In genomic region chr19:41007733-41008132, GRCm38 (mm10) we compare ENCODE assay signal across 26 mouse cellular contexts. TPM values are rescaled to one million over a fixed set of nuclear protein-coding genes. Genes with fewer than 3 reads are reported as not detected.
"Had no signal": no experiment of that assay in that cellular context is flagged by ENCODE, and none has a peak within 500 bp of the region (broad histone marks: within the 10 kb centered on the region; RNA-seq: fewer than 3 reads in every experiment).

No protein-coding gene starts in this region.

- H3K4me2 ChIP-seq: liver, embryonic 13.5 days; midbrain, embryonic 13.5 days; neural tube, embryonic 13.5 days had no signal

- H3K36me3 ChIP-seq: liver, embryonic 13.5 days; midbrain, embryonic 10.5 days; midbrain, embryonic 13.5 days; neural tube, embryonic 13.5 days had no signal

- H3K27me3 ChIP-seq: midbrain, embryonic 13.5 days had no signal

- H3K4me3 ChIP-seq: left cerebral cortex, adult 2 months; liver, embryonic 13.5 days; midbrain, embryonic 10.5 days; midbrain, embryonic 13.5 days; myocyte; neural tube, embryonic 13.5 days had no signal

- H3K9me3 ChIP-seq: midbrain, embryonic 13.5 days; neural tube, embryonic 13.5 days had no signal

- DNase-seq: kidney, adult 11 months; kidney, adult 9 months; kidney, postnatal 25 days; layer of hippocampus, postnatal 36 days; liver, embryonic 13.5 days; lung, adult 2 months; lung, postnatal 36 days; right cerebral cortex, postnatal 25 days; thymus, adult 18-20 months; thymus, postnatal 14 days; thymus, postnatal 4 days had no signal

- H3K4me1 ChIP-seq: liver, embryonic 13.5 days; megakaryocyte, embryonic 14.5 days; midbrain, embryonic 13.5 days; neural tube, embryonic 13.5 days had no signal

- H3K27ac ChIP-seq: left cerebral cortex, adult 2 months; liver, embryonic 13.5 days; midbrain, embryonic 10.5 days; midbrain, embryonic 13.5 days; neural tube, embryonic 13.5 days had no signal

- H3K9ac ChIP-seq: liver, embryonic 13.5 days; midbrain, embryonic 13.5 days; neural tube, embryonic 13.5 days had no signal

- ATAC-seq: lung, postnatal 0 days; midbrain, embryonic 13.5 days; midbrain, embryonic 16.5 days had no signal

RNA-seq across cellular contexts. Expression of gene Dntt, which starts 21.3 kb away (rescaled TPM):
- total RNA-seq: layer of hippocampus, postnatal 36 days; left cerebral cortex, adult 2 months; left cerebral cortex, postnatal 36 days; monocyte, adult 5-6 weeks; neutrophil, adult 5-6 weeks had no signal
- polyA plus RNA-seq: limb, embryonic 11.5 days; limb, embryonic 14.5 days; liver, embryonic 16.5 days; lung, postnatal 0 days; midbrain, embryonic 10.5 days; stomach, embryonic 16.5 days had no signal
